Mouse (Mus musculus) kidney, adult 2 months (tissue): ENCODE data around the gene Ccdc162.

ENCODE experiments used
- CTCF ChIP-seq: fragments of 200-500 bp; conservative IDR thresholded peaks from 2 replicates; pipeline ENCODE4 v1.5.1; 2011; ENCODE audit warnings: low read depth, mild to moderate bottlenecking, control low read depth, low read length, moderate library complexity, mixed read lengths; ENCODE audit not compliant: insufficient read depth, insufficient read length
- POLR2A ChIP-seq: fragments of 200-500 bp; IDR thresholded peaks from one replicate; pipeline ENCODE4 v1.6.1; 2011; ENCODE audit warnings: low read depth, low read length, control low read depth

- TF ChIP-seq POLR2A (no peak), CTCF (no peak)
Measured at GRCm38 (mm10) chr10:41575451-41576327, 140.7 kb downstream of the Ccdc162 start.
